Mouse (Mus musculus) liver, postnatal 0 days (tissue): ENCODE results near the gene Rnf227. TPM values are rescaled to one million over a fixed set of nuclear protein-coding genes. Genes with fewer than 3 reads are reported as not detected.
A peak's percentile ranks its signal among the peaks of the same experiment; 100 is the strongest.
"Not testable (repeated sequence)": the region's sequence is repeated elsewhere in the genome, so short reads cannot be mapped to it uniquely, and the experiment has no call there.

Experiments used
- ATAC-seq: fragments of 200-750 bp; cut with Nextera tagmentation; 2 replicates; pipeline ENCODE4 v1.8.0; 2017; ENCODE audit warnings: mild to moderate bottlenecking, moderate library complexity
- DNase-seq: peaks from one replicate; pipeline ENCODE4 v3.0.0-alpha.2; 2016
- H3K27ac ChIP-seq: fragments of 300-500 bp; sonication (generic); 2 replicates; pipeline ENCODE4 v1.5.1; 2014; ENCODE audit warnings: antibody characterized with exemption, moderate library complexity, mild to moderate bottlenecking, low read depth
- H3K27me3 ChIP-seq: fragments of 300-500 bp; sonication (generic); 2 replicates; pipeline ENCODE4 v1.6.1; 2014; ENCODE audit warnings: low read length, control low read depth, mixed read lengths; ENCODE audit not compliant: insufficient read depth
- H3K36me3 ChIP-seq: fragments of 300-500 bp; sonication (generic); replicated peaks from 2 replicates; pipeline ENCODE4 v1.6.1; 2014; ENCODE audit warnings: mild to moderate bottlenecking, control low read depth, low read length, moderate library complexity, mixed read lengths; ENCODE audit not compliant: insufficient read depth
- H3K4me1 ChIP-seq: fragments of 300-500 bp; sonication (generic); 2 replicates; pipeline ENCODE4 v1.6.1; 2014; ENCODE audit warnings: antibody characterized with exemption, mild to moderate bottlenecking, control low read depth; ENCODE audit not compliant: insufficient read depth
- H3K4me2 ChIP-seq: fragments of 300-500 bp; sonication (generic); 2 replicates; pipeline ENCODE4 v1.6.1; 2014; ENCODE audit warnings: low read depth, mild to moderate bottlenecking, low read length, moderate library complexity, mixed read lengths
- H3K4me3 ChIP-seq: fragments of 300-500 bp; sonication (generic); 2 replicates; pipeline ENCODE4 v1.5.1; 2014; ENCODE audit warnings: low read depth, low read length
- H3K9ac ChIP-seq: fragments of 300-500 bp; sonication (generic); replicated peaks from 2 replicates; pipeline ENCODE4 v1.6.1; 2014; ENCODE audit warnings: mild to moderate bottlenecking, moderate library complexity
- H3K9me3 ChIP-seq: fragments of 300-500 bp; sonication (generic); 2 replicates; pipeline ENCODE4 v1.6.1; 2016; ENCODE audit warnings: mild to moderate bottlenecking, control low read depth, low read length, mixed read lengths
- CTCF ChIP-seq: sonication (generic); IDR thresholded peaks from 2 replicates; pipeline ENCODE4 v1.5.1; 2016; ENCODE audit warnings: antibody characterized with exemption, low read depth
- EP300 ChIP-seq: IDR thresholded peaks from 2 replicates; pipeline ENCODE4 v1.6.1; 2016; ENCODE audit warnings: antibody characterized with exemption, low read depth, mild to moderate bottlenecking
- WGBS: fragments of 180-500 bp; shearing (Covaris S2); extraction: QIAGEN DNeasy Blood & Tissue Kit; methylation state at CpG from one replicate; pipeline ENCODE4 v1.1.7; 2014; ENCODE audit not compliant: insufficient replicate concordance; 5-methylcytosine and 5-hydroxymethylcytosine counted together
- polyA plus RNA-seq: library from polyadenylated mRNA; unstranded; fragments of >200 nt; fragmentation: Nextera tagmentation; extraction: Ambion mirVana; gene quantifications from 2 replicates; pipeline ENCODE4 v1.2.1, GENCODE M21; 2015

Gene Rnf227
- polyA plus RNA-seq, 1 experiment from 2014 or later, result 0.87 TPM

- DNase-seq (no peak), ATAC-seq (no peak)
- H3K27me3 ChIP-seq, result no peaks in the 10 kb centered on the region
- H3K27ac ChIP-seq, result no peak overlapping the region
- no peak overlapping the region for H3K4me3 ChIP-seq
- H3K4me2 ChIP-seq, result no peak overlapping the region
- no peaks in the 10 kb centered on the region for H3K9me3 ChIP-seq
- no peaks in the 10 kb centered on the region for H3K4me1 ChIP-seq
- no peak overlapping the region for H3K9ac ChIP-seq
- WGBS, result 86% methylated on average over 9 of the region's 9 CpGs
- TF ChIP-seq CTCF (no peak), EP300 (no peak)
- peaks cover 30% of the 10 kb centered on the region for H3K36me3 ChIP-seq
Measured at GRCm38 (mm10) chr11:69305291-69305690, 35.0 kb upstream of the Rnf227 start.

- WGBS, result 79% methylated on average over 2 of the region's 2 CpGs
- no peak for ATAC-seq
- Histone ChIP-seq H3K9ac (no peak overlapping the region), H3K27ac (no peak overlapping the region), H3K36me3 (peaks cover 32% of the 10 kb centered on the region), H3K4me2 (no peak overlapping the region), H3K4me1 (no peaks in the 10 kb centered on the region), H3K9me3 (no peaks in the 10 kb centered on the region), H3K27me3 (no peaks in the 10 kb centered on the region), H3K4me3 (no peak overlapping the region)
- TF ChIP-seq EP300 (no peak), CTCF (no peak)
- no peak for DNase-seq
Measured at GRCm38 (mm10) chr11:69306039-69306438, 34.2 kb upstream of the Rnf227 start.

GRCm38 (mm10) chr11:69311266-69311665, 29.0 kb upstream of the Rnf227 start:
- H3K9ac ChIP-seq, result no peak overlapping the region
- ATAC-seq (no peak), DNase-seq (no peak)
- TF ChIP-seq CTCF, result no peak
- no peak for TF ChIP-seq EP300
- H3K9me3 ChIP-seq, result no peaks in the 10 kb centered on the region
- no peak overlapping the region for H3K27ac ChIP-seq
- no peaks in the 10 kb centered on the region for H3K27me3 ChIP-seq
- no peak overlapping the region for H3K4me2 ChIP-seq
- peaks cover 25% of the 10 kb centered on the region for H3K36me3 ChIP-seq
- H3K4me3 ChIP-seq, result no peak overlapping the region
- 89% methylated on average over 7 of the region's 7 CpGs for WGBS
- H3K4me1 ChIP-seq, result no peaks in the 10 kb centered on the region

- Histone ChIP-seq H3K27me3 (no peaks in the 10 kb centered on the region), H3K27ac (no peak overlapping the region), H3K36me3 (peaks cover 9% of the 10 kb centered on the region), H3K4me3 (no peak overlapping the region), H3K9me3 (no peaks in the 10 kb centered on the region), H3K9ac (no peak overlapping the region), H3K4me1 (no peaks in the 10 kb centered on the region), H3K4me2 (no peak overlapping the region)
- no peak for DNase-seq
- TF ChIP-seq CTCF (no peak), EP300 (no peak)
- ATAC-seq, result no peak
- WGBS, result 91% methylated on average over 6 of the region's 6 CpGs
Measured at GRCm38 (mm10) chr11:69316361-69316760, 23.9 kb upstream of the Rnf227 start.

GRCm38 (mm10) chr11:69318000-69318399, 22.3 kb upstream of the Rnf227 start:
- 84% methylated on average over 3 of the region's 3 CpGs for WGBS
- not testable (repeated sequence) for ATAC-seq, H3K9ac ChIP-seq, H3K9me3 ChIP-seq, H3K36me3 ChIP-seq, H3K27me3 ChIP-seq, DNase-seq, H3K4me3 ChIP-seq, H3K4me1 ChIP-seq, H3K4me2 ChIP-seq, H3K27ac ChIP-seq

GRCm38 (mm10) chr11:69321580-69321979, 18.7 kb upstream of the Rnf227 start:
- no peaks in the 10 kb centered on the region for H3K9me3 ChIP-seq
- peaks cover 3% of the 10 kb centered on the region for H3K27me3 ChIP-seq
- no peak overlapping the region for H3K4me2 ChIP-seq
- no peak overlapping the region for H3K4me3 ChIP-seq
- H3K36me3 ChIP-seq, result peaks cover 9% of the 10 kb centered on the region
- peaks cover 24% of the 10 kb centered on the region for H3K4me1 ChIP-seq
- 94% methylated on average over 6 of the region's 6 CpGs for WGBS
- no peak overlapping the region for H3K9ac ChIP-seq
- no peak for ATAC-seq
- no peak for TF ChIP-seq CTCF
- TF ChIP-seq EP300, result no peak
- DNase-seq, result no peak
- no peak overlapping the region for H3K27ac ChIP-seq

- H3K4me3 ChIP-seq, result no peak overlapping the region
- no peaks in the 10 kb centered on the region for H3K9me3 ChIP-seq
- no peak overlapping the region for H3K9ac ChIP-seq
- H3K36me3 ChIP-seq, result peaks cover 9% of the 10 kb centered on the region
- peaks cover 7% of the 10 kb centered on the region for H3K27me3 ChIP-seq
- TF ChIP-seq CTCF, result no peak
- no peak for TF ChIP-seq EP300
- peaks cover 28% of the 10 kb centered on the region for H3K4me1 ChIP-seq
- H3K4me2 ChIP-seq, result peak overlapping the region; percentile 88; the same call in 1 of the 2 replicates
- ATAC-seq, result no peak
- WGBS, result 79% methylated on average over 6 of the region's 6 CpGs
- DNase-seq, result no peak
- H3K27ac ChIP-seq, result no peak overlapping the region
Measured at GRCm38 (mm10) chr11:69322010-69322409, 18.3 kb upstream of the Rnf227 start.
